Mouse (Mus musculus) cerebellum, adult 2 months (tissue): ENCODE measurements around the gene Cul4a. TPM values are rescaled to one million over a fixed set of nuclear protein-coding genes. Genes with fewer than 3 reads are reported as not detected.
"Not testable (repeated sequence)": the region's sequence is repeated elsewhere in the genome, so short reads cannot be mapped to it uniquely, and the experiment has no call there.

Experiments
- DNase-seq, 2 experiments: peaks; one replicate each; pipeline ENCODE4 v3.0.0; 2021
- H3K27ac ChIP-seq: fragments of 200-500 bp; 2 replicates; pipeline ENCODE4 v1.5.1; 2012; ENCODE audit warnings: low read length, control low read depth, inconsistent platforms; ENCODE audit not compliant: insufficient read depth
- H3K27me3 ChIP-seq: fragments of 200-500 bp; 2 replicates; pipeline ENCODE4 v1.6.1; 2012; ENCODE audit warnings: inconsistent platforms, mild to moderate bottlenecking, low read length, moderate library complexity; ENCODE audit not compliant: control insufficient read depth, insufficient read depth
- H3K4me1 ChIP-seq: fragments of 200-500 bp; 2 replicates; pipeline ENCODE4 v1.6.1; 2011; ENCODE audit warnings: low read length; ENCODE audit not compliant: control insufficient read depth, insufficient read depth
- H3K4me3 ChIP-seq: fragments of 200-500 bp; replicated peaks from 2 replicates; pipeline ENCODE3; 2011; ENCODE audit warnings: mild to moderate bottlenecking, low read depth, low read length, control low read depth; ENCODE audit not compliant: insufficient read depth
- CTCF ChIP-seq: fragments of 200-500 bp; IDR thresholded peaks from 2 replicates; pipeline ENCODE4 v1.5.1; 2011; ENCODE audit warnings: low read depth, mild to moderate bottlenecking, control low read depth, low read length, moderate library complexity, borderline replicate concordance; ENCODE audit not compliant: insufficient read depth
- POLR2A ChIP-seq: fragments of 200-500 bp; IDR thresholded peaks from 2 replicates; pipeline ENCODE4 v1.6.1; 2011; ENCODE audit warnings: low read length, control low read depth, borderline replicate concordance; ENCODE audit not compliant: insufficient read depth
- WGBS: fragments of 180-500 bp; shearing (Covaris S2); methylation state at CpG from one replicate; pipeline ENCODE4 v1.1.7; 2018; 5-methylcytosine and 5-hydroxymethylcytosine counted together
- polyA plus RNA-seq: library from polyadenylated mRNA; depleted of rRNA; stranded (reverse); fragments of >200 nt; gene quantifications from 2 replicates; pipeline ENCODE4 v1.2.3, GENCODE M21; 2012

Cul4a gene
- polyA plus RNA-seq, 1 experiment: 54.5 TPM

DNA sequence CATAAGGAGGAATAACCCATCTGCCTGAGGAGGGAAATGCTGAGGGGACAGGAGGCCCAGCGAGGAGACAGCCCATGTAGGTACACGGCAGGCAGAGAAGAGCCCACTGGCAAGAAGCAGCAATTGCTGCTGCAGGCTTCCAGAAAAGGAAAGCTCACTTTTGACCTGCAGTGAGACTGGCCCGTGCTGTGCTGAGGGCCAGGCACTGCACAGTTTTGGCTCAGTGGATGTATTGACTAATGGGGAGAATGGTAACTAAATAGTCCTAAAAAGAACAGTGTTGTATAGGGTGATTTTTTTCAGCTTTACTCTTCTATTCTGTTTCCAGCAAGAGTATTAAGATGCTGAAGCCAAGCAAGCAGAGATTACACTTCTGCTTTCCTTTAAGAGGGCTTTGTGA lies 13.1 kb downstream of the Cul4a start:
- no peak for DNase-seq

DNA sequence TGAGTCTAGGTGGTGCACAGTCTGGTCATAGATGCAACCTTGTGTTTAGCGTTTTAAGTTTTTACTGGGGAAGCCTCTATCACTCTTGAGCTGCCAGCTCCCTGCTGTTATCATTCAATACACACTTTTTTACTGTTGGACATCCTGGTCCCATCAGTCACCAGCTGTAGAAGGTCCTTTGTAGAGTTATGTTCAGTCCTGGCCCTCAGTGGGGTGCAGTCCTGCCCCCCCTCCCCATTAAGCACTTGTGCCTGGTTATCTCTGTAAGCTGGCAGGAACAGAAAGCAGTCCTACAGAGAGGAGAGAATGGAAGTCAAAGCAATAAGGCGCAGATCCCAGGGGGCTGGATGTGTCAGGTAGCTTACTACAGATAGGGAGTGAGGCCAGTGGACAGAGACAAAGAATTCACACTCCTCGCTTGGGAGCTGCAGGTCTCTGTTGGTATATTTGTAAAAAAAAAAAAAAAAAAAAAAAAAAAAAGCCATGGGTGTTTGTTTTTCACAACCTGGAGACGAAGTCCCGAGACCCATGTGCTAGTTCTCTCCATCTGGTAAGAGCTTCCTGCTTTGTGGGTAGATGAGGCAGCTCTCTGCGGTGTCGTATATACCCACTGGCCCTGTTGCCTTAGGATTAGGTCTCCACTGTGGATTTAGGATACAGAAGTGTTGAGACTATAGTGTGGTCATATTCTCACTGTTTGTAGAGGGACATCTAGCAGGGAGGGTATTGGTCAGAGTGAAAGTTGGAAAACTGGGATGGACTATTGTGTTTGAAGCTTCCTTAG lies 15.7 kb downstream of the Cul4a start:
- TF ChIP-seq POLR2A (no peak), CTCF (no peak)
- no peak overlapping the region for H3K27ac ChIP-seq
- no peaks in the 10 kb centered on the region for H3K27me3 ChIP-seq
- no peak for DNase-seq
- no peaks in the 10 kb centered on the region for H3K4me1 ChIP-seq
- 82% methylated on average over 7 of the region's 7 CpGs for WGBS
- no peak overlapping the region for H3K4me3 ChIP-seq

More for the DNA sequence above, 13.1 kb downstream of the Cul4a start:
- WGBS: 58% methylated on average over 3 of the region's 3 CpGs
- no peak overlapping the region for H3K4me3 ChIP-seq
- no peaks in the 10 kb centered on the region for H3K4me1 ChIP-seq
- H3K27me3 ChIP-seq: no peaks in the 10 kb centered on the region
- TF ChIP-seq POLR2A: no peak
- no peak for TF ChIP-seq CTCF
- H3K27ac ChIP-seq: no peak overlapping the region

DNA sequence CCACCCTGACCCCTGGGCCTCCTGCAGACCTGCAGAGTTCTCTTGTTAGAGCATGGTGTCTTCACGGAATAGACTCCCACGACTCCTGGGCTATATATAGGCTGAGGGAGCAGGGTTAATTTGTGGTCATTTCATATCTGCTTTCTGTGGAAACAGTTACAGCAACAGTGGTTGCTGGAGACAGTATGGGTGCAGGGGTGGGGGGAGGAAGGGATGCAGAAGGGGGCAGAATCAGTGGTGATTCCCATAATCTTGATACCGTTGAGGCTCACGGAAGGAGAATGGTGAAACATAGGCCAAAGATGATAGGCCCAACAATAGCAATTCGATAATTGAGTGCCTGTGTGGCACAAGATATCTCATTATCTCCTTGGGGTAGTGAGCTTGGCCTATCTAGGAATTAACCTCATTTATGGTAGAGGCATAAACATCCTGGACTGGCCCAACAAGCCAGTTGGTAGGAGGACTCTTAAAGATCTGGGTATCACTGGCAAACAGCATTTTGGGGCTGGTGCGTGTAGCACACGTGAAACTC lies 17.5 kb downstream of the Cul4a start:
- H3K4me3 ChIP-seq: no peak overlapping the region
- no peak overlapping the region for H3K27ac ChIP-seq
- no peak for DNase-seq
- no peaks in the 10 kb centered on the region for H3K27me3 ChIP-seq
- TF ChIP-seq CTCF (no peak), POLR2A (no peak)
- H3K4me1 ChIP-seq: no peaks in the 10 kb centered on the region
- WGBS: 96% methylated on average over 7 of the region's 7 CpGs

DNA sequence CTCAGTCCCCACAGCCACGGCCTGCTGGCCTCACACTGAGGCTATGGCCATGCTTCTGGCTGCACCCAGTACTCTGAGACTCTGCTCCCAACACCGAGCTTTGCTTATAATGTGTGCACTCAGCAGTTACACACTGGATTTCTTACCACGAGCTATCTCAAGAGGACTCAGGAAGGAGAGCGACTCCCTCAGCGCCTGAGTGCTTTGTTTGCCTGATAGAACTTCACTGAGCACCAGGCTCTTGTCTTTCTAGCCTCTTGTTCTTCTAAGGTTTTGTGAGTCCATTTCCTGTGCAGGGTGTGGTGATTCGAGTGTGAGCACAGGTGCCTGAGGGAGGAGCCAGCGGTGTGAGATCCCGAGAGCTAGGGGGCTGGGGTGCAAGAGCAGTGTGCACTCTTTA lies 19.5 kb downstream of the Cul4a start:
- Histone ChIP-seq H3K27ac (no peak overlapping the region), H3K27me3 (no peaks in the 10 kb centered on the region), H3K4me1 (no peaks in the 10 kb centered on the region), H3K4me3 (no peak overlapping the region)
- DNase-seq: no peak
- TF ChIP-seq CTCF (no peak), POLR2A (no peak)
- WGBS: 93% methylated on average over 8 of the region's 8 CpGs

DNA sequence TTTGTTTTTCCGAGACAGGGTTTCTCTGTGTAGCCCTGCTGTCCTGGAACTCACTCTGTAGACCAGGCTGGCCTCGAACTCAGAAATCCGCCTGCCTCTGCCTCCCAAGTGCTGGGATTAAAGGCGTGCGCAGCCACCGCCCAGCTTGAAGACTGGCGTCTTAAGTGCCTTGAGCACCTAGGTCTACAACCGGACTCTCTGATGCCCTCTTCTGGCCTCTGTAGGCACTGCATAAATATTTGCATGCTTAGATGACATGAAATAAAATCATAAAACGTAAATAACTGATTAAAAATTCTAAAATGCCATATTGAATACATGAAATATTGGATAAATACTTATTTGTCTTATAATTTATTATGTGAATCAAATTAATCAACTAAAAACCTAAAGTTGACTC lies 26.8 kb downstream of the Cul4a start:
- H3K27ac ChIP-seq, H3K4me1 ChIP-seq, H3K4me3 ChIP-seq, H3K27me3 ChIP-seq: not testable (repeated sequence)
- TF ChIP-seq CTCF: peak; percentile 55; the same call in 1 of the 2 replicates
- WGBS: 46% methylated on average over 9 of the region's 9 CpGs
- DNase-seq: peak; percentile 51 to 56

DNA sequence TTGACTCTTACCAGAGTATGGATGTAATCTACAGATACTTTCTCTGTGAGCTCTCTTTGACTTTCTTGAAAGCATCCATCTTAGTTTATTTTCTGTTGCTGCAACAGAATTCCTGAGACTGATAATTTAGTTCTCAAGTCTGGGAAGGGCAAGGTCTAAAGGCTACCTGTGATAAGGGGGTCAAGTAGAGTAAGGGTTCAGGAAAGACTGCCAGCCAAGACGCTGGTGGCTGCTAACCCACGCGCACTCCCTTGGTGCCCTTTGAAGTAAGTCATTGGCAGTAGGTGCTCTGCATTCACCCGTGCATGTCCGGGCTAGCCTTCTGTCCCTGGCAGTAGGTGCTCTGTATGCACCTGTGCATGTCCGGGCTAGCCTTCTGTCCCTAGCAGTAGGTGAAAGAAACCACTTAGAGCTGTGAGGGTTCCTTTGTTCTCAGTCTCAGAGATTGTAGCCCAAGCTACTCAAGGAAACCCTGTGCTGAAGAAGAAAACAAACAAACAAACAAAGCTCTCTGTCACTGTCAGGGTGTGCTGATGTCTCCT lies 34.3 kb downstream of the Cul4a start:
- no peak overlapping the region for H3K27ac ChIP-seq
- 91% methylated on average over 6 of the region's 6 CpGs for WGBS
- no peak for DNase-seq
- H3K4me1 ChIP-seq: no peaks in the 10 kb centered on the region; the same call in 1 of the 2 replicates
- H3K27me3 ChIP-seq: no peaks in the 10 kb centered on the region
- TF ChIP-seq CTCF: no peak
- H3K4me3 ChIP-seq: no peak overlapping the region

DNA sequence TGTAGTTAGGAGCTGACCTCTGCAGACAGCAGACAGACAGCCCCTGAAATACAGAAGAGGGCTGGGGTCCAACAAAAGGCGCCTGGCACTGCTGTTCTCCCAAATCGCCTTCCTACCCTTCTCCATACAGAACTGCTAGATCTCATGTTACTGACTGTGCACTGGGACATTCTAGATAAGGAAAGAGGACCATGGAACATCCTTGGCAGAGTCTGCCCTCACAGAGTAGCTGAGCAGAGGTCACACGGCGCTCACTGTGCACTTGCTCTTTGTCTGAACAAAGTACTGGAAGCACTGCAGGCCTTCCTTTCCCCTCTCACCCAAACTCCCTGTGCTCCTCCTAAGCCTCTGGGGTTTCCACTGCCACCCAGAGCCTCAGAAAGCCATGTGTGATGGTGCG lies 36.3 kb downstream of the Cul4a start:
- no peaks in the 10 kb centered on the region for H3K27me3 ChIP-seq
- H3K27ac ChIP-seq: no peak overlapping the region
- TF ChIP-seq CTCF: no peak
- TF ChIP-seq POLR2A: no peak
- no peaks in the 10 kb centered on the region; the same call in 1 of the 2 replicates for H3K4me1 ChIP-seq
- no peak for DNase-seq
- no peak overlapping the region for H3K4me3 ChIP-seq
- 92% methylated on average over 5 of the region's 5 CpGs for WGBS

DNA sequence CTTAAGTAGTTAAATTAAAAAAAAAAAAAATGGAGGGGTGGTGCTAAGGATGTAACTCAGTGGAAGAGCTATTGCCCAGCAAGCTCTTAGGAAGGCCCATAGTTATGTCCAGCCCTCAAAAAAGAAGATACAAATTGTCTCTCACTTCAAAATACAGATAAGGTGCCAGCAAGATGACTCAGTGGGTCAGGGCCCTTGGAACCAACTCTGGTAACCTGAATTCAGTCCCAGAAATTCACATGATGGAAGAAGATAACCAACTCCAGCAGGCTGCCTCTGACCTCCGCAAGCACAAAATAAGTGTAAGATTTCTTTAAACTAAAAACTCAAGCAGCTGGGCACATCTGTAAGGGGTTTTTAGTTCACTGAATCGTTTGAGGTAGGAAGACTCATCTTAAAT lies 43.1 kb downstream of the Cul4a start:
- WGBS: 90% methylated on average over 2 of the region's 2 CpGs

More for the DNA sequence above, 43.1 kb downstream of the Cul4a start:
- DNase-seq: no peak
- Histone ChIP-seq H3K27ac (no peak overlapping the region), H3K4me1 (peaks cover 2% of the 10 kb centered on the region; the same call in 1 of the 2 replicates), H3K4me3 (no peak overlapping the region), H3K27me3 (no peaks in the 10 kb centered on the region)
- TF ChIP-seq CTCF (no peak), POLR2A (no peak)
